Mouse (Mus musculus): ENCODE measurements around the gene Nmnat3. TPM values are rescaled to one million over a fixed set of nuclear protein-coding genes. Genes with fewer than 3 reads are reported as not detected.

The Nmnat3 gene
- polyA plus RNA-seq, 2 experiments, result 19.1 to 26.8 TPM

- Histone ChIP-seq H3K4me3 (ENCODE audit: insufficient read depth in 1 of 2, low read depth in 2 of 2, low read length in 2 of 2) (peak overlapping the region; percentile 80 to 87), H3K9ac (replicated peaks) (peak overlapping the region; percentile 93), H3K27ac (peak overlapping the region; percentile 93), H3K36me3 (replicated peaks; ENCODE audit: control insufficient read depth, insufficient read depth, low read depth) (peaks cover 13% of the 10 kb centered on the region), H3K27me3 (ENCODE audit: control insufficient read depth, insufficient read depth, low read length) (no peaks in the 10 kb centered on the region), H3K4me1 (replicated peaks; ENCODE audit: control insufficient read depth in 2 of 2, insufficient read depth in 2 of 2, low read length in 1 of 2) (peaks cover 28 to 32% of the 10 kb centered on the region in 2 experiments), H3K4me2 (ENCODE audit: low read depth) (peak overlapping the region; percentile 84), H3K9me3 (ENCODE audit: control insufficient read depth, low read length) (no peaks in the 10 kb centered on the region)
- DNase-seq (ENCODE audit: low read depth in 3 of 3, low spot score in 3 of 3) (peak in 2 of 3 experiments; percentile 15 to 51), ATAC-seq (ENCODE audit: insufficient read depth) (no peak)
- 2% methylated on average over 12 of the region's 12 CpGs for whole genome bisulfite sequencing (ENCODE audit: insufficient replicate concordance)
- TF ChIP-seq CTCF (IDR thresholded peaks at IDR 0.05; ENCODE audit: low read depth) (no peak), EP300 (IDR thresholded peaks at IDR 0.05; ENCODE audit: low read depth) (no peak)
These were observed 10.2 kb downstream of the Nmnat3 start for GRCm38 (mm10) chr9:98297234-98297936.

DNA sequence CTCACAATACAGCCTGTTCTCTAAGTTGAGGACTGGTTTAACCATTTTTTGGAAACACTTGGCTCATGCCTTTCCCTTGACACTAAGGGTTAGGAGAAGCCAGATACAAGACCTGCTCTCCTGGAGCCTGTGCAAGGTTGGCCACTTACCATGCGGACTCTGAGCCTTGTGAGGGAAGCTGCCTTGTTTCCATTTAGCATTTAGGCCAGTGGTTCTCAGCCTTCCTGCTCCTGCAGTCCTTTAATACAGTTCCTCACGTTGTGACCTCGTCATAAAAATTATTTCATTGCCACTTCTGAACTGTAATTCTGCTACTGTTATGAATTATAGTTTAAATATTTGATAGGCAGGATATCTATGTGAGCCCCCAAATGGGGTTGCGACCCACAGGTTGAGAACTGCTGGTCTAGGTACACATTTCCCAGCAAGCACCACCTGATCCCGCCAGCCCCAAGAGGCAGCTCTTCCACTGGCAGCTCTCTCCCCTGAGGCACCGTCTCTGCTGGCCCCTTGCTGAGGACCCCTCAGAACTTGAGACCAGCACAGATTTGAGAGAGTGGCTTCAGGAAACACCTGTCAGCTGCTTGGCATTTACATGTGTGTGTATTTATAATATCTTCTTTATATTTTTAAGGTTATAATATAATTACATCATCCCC is 10.8 kb downstream of the Nmnat3 start:
- 39% methylated on average over 6 of the region's 6 CpGs for WGBS (ENCODE audit: insufficient replicate concordance)
- Histone ChIP-seq H3K27me3 (ENCODE audit: control insufficient read depth, insufficient read depth, low read length) (no peaks in the 10 kb centered on the region), H3K9ac (replicated peaks) (peak overlapping the region; percentile 93), H3K27ac (peak overlapping the region; percentile 93), H3K4me3 (ENCODE audit: insufficient read depth in 1 of 2, low read depth in 2 of 2, low read length in 2 of 2) (peak overlapping the region; percentile 80 to 87), H3K4me1 (replicated peaks; ENCODE audit: control insufficient read depth in 2 of 2, insufficient read depth in 2 of 2, low read length in 1 of 2) (peaks cover 28 to 36% of the 10 kb centered on the region in 2 experiments), H3K4me2 (ENCODE audit: low read depth) (peak overlapping the region; percentile 84), H3K9me3 (ENCODE audit: control insufficient read depth, low read length) (no peaks in the 10 kb centered on the region), H3K36me3 (replicated peaks; ENCODE audit: control insufficient read depth, insufficient read depth, low read depth) (peaks cover 19% of the 10 kb centered on the region)
- ATAC-seq (ENCODE audit: insufficient read depth) (no peak), DNase-seq (ENCODE audit: low read depth in 3 of 3, low spot score in 3 of 3) (no peak)
- TF ChIP-seq CTCF (IDR thresholded peaks at IDR 0.05; ENCODE audit: low read depth) (no peak), EP300 (IDR thresholded peaks at IDR 0.05; ENCODE audit: low read depth) (no peak)

GRCm38 (mm10) chr9:98298761-98299160 is 11.5 kb downstream of the Nmnat3 start:
- Histone ChIP-seq H3K27ac (peak overlapping the region; percentile 94), H3K27me3 (ENCODE audit: control insufficient read depth, insufficient read depth, low read length) (no peaks in the 10 kb centered on the region), H3K36me3 (replicated peaks; ENCODE audit: control insufficient read depth, insufficient read depth, low read depth) (peaks cover 23% of the 10 kb centered on the region), H3K9me3 (ENCODE audit: control insufficient read depth, low read length) (no peaks in the 10 kb centered on the region), H3K4me3 (ENCODE audit: insufficient read depth in 1 of 2, low read depth in 2 of 2, low read length in 2 of 2) (peak overlapping the region; percentile 53 to 63), H3K4me1 (replicated peaks; ENCODE audit: control insufficient read depth in 2 of 2, insufficient read depth in 2 of 2, low read length in 1 of 2) (peaks cover 28 to 39% of the 10 kb centered on the region in 2 experiments), H3K4me2 (ENCODE audit: low read depth) (peak overlapping the region; percentile 87), H3K9ac (replicated peaks) (peak overlapping the region; percentile 75)
- TF ChIP-seq CTCF (IDR thresholded peaks at IDR 0.05; ENCODE audit: low read depth) (no peak), EP300 (IDR thresholded peaks at IDR 0.05; ENCODE audit: low read depth) (no peak)
- ATAC-seq (ENCODE audit: insufficient read depth) (peak; percentile 29), DNase-seq (ENCODE audit: low read depth in 3 of 3, low spot score in 3 of 3) (peak in 1 of 3 experiments; percentile 24)
- WGBS (ENCODE audit: insufficient replicate concordance), result 13% methylated on average over 3 of the region's 3 CpGs

DNA sequence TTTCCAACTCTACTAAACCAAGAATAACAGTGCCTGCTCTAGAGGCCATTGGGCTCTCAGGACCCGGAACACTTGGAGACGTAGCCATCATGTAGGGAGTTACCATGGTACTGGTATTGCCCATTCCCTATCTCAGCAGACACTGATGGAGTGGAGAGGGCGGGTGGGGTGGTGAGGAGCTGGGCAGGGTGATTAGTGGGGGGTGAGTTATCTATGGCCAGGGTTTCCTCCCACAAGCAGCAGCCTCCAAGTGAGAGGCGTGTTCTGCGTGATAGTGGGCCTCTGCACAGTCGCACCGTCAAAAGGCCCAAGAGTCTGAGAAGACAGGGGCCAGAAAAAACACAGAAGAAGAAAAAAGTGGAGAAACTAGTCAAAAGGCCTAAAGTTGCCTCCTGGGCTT is 12.0 kb downstream of the Nmnat3 start:
- peak overlapping the region; percentile 53 to 63 for H3K4me3 ChIP-seq (ENCODE audit: insufficient read depth in 1 of 2, low read depth in 2 of 2, low read length in 2 of 2)
- peak overlapping the region; percentile 94 for H3K27ac ChIP-seq
- H3K4me2 ChIP-seq (ENCODE audit: low read depth), result peak overlapping the region; percentile 87
- no peaks in the 10 kb centered on the region for H3K27me3 ChIP-seq (ENCODE audit: control insufficient read depth, insufficient read depth, low read length)
- ATAC-seq (ENCODE audit: insufficient read depth) (peak; percentile 91), DNase-seq (ENCODE audit: low read depth in 3 of 3, low spot score in 3 of 3) (peak; percentile 81 to 85 (median 85))
- H3K4me1 ChIP-seq (replicated peaks; ENCODE audit: control insufficient read depth in 2 of 2, insufficient read depth in 2 of 2, low read length in 1 of 2), result peaks cover 28 to 43% of the 10 kb centered on the region in 2 experiments
- peak overlapping the region; percentile 75 for H3K9ac ChIP-seq (replicated peaks)
- TF ChIP-seq CTCF (IDR thresholded peaks at IDR 0.05; ENCODE audit: low read depth) (no peak), EP300 (IDR thresholded peaks at IDR 0.05; ENCODE audit: low read depth) (peak; percentile 92)
- 12% methylated on average over 7 of the region's 7 CpGs for WGBS (ENCODE audit: insufficient replicate concordance)
- no peaks in the 10 kb centered on the region for H3K9me3 ChIP-seq (ENCODE audit: control insufficient read depth, low read length)
- H3K36me3 ChIP-seq (replicated peaks; ENCODE audit: control insufficient read depth, insufficient read depth, low read depth), result peaks cover 28% of the 10 kb centered on the region

- Histone ChIP-seq H3K27ac (peak overlapping the region; percentile 60), H3K4me2 (ENCODE audit: low read depth) (peak overlapping the region; percentile 87), H3K9me3 (ENCODE audit: control insufficient read depth, low read length) (no peaks in the 10 kb centered on the region), H3K27me3 (ENCODE audit: control insufficient read depth, insufficient read depth, low read length) (no peaks in the 10 kb centered on the region), H3K4me1 (replicated peaks; ENCODE audit: control insufficient read depth in 2 of 2, insufficient read depth in 2 of 2, low read length in 1 of 2) (peaks cover 28 to 43% of the 10 kb centered on the region in 2 experiments), H3K9ac (replicated peaks) (peak overlapping the region; percentile 71), H3K36me3 (replicated peaks; ENCODE audit: control insufficient read depth, insufficient read depth, low read depth) (peaks cover 41% of the 10 kb centered on the region), H3K4me3 (ENCODE audit: insufficient read depth in 1 of 2, low read depth in 2 of 2, low read length in 2 of 2) (no peak overlapping the region)
- TF ChIP-seq EP300 (IDR thresholded peaks at IDR 0.05; ENCODE audit: low read depth), result no peak
- no peak for TF ChIP-seq CTCF (IDR thresholded peaks at IDR 0.05; ENCODE audit: low read depth)
- WGBS (ENCODE audit: insufficient replicate concordance), result 87% methylated on average over 7 of the region's 7 CpGs
- DNase-seq (ENCODE audit: low read depth in 3 of 3, low spot score in 3 of 3) (no peak), ATAC-seq (ENCODE audit: insufficient read depth) (no peak)
These were observed 13.3 kb downstream of the Nmnat3 start for GRCm38 (mm10) chr9:98300582-98300981.

All from liver, embryonic 14.5 days (tissue).